Mouse (Mus musculus) lung, postnatal 0 days (tissue): ENCODE results near the gene Fbxo11. TPM values are rescaled to one million over a fixed set of nuclear protein-coding genes. Genes with fewer than 3 reads are reported as not detected.
"Not testable (repeated sequence)": the region's sequence is repeated elsewhere in the genome, so short reads cannot be mapped to it uniquely, and the experiment has no call there.

Experiments used
- ATAC-seq: fragments of 200-750 bp; cut with Nextera tagmentation; 2 replicates; pipeline ENCODE4 v1.8.0; 2017; ENCODE audit warnings: moderate library complexity
- DNase-seq: peaks from one replicate; pipeline ENCODE4 v3.0.0-alpha.2; 2016; ENCODE audit warnings: low spot score
- H3K27ac ChIP-seq: fragments of 300-500 bp; sonication (generic); 2 replicates; pipeline ENCODE4 v1.5.1; 2014; ENCODE audit warnings: antibody characterized with exemption, mild to moderate bottlenecking, low read length, mixed read lengths
- H3K27me3 ChIP-seq: fragments of 300-500 bp; sonication (generic); replicated peaks from 2 replicates; pipeline ENCODE4 v1.6.1; 2014; ENCODE audit warnings: low read length, mixed read lengths; ENCODE audit not compliant: insufficient read depth
- H3K36me3 ChIP-seq: fragments of 300-500 bp; sonication (generic); 2 replicates; pipeline ENCODE4 v1.6.1; 2014; ENCODE audit warnings: low read length, mixed read lengths; ENCODE audit not compliant: insufficient read depth
- H3K4me1 ChIP-seq: fragments of 300-500 bp; sonication (generic); 2 replicates; pipeline ENCODE4 v1.6.1; 2014; ENCODE audit warnings: antibody characterized with exemption, low read depth, low read length, mixed read lengths; ENCODE audit not compliant: insufficient read depth
- H3K4me2 ChIP-seq: fragments of 300-500 bp; sonication (generic); replicated peaks from 2 replicates; pipeline ENCODE4 v1.6.1; 2014; ENCODE audit warnings: low read depth, mild to moderate bottlenecking, low read length, moderate library complexity, mixed read lengths
- H3K4me3 ChIP-seq: fragments of 300-500 bp; sonication (generic); 2 replicates; pipeline ENCODE4 v1.5.1; 2014; ENCODE audit warnings: low read depth, low read length
- H3K9ac ChIP-seq: fragments of 300-500 bp; sonication (generic); replicated peaks from 2 replicates; pipeline ENCODE4 v1.6.1; 2014; ENCODE audit warnings: low read depth, mild to moderate bottlenecking
- H3K9me3 ChIP-seq: fragments of 300-500 bp; sonication (generic); 2 replicates; pipeline ENCODE4 v1.6.1; 2016; ENCODE audit warnings: low read length, mixed read lengths
- CTCF ChIP-seq: IDR thresholded peaks from 2 replicates; pipeline ENCODE4 v1.5.1; 2016; ENCODE audit warnings: antibody characterized with exemption, mild to moderate bottlenecking
- EP300 ChIP-seq: IDR thresholded peaks from 2 replicates; pipeline ENCODE4 v1.6.1; 2016; ENCODE audit warnings: antibody characterized with exemption, mild to moderate bottlenecking, control low read depth
- WGBS: fragments of 180-500 bp; shearing (Covaris S2); extraction: QIAGEN DNeasy Blood & Tissue Kit; methylation state at CpG from one replicate; pipeline ENCODE4 v1.1.7; 2014; 5-methylcytosine and 5-hydroxymethylcytosine counted together
- polyA plus RNA-seq: library from polyadenylated mRNA; unstranded; fragments of >200 nt; fragmentation: Nextera tagmentation; extraction: Ambion mirVana; gene quantifications from 2 replicates; pipeline ENCODE4 v1.2.1, GENCODE M21; 2015

Fbxo11 gene
- polyA plus RNA-seq, 1 experiment from 2014 or later: 14.6 TPM

DNA sequence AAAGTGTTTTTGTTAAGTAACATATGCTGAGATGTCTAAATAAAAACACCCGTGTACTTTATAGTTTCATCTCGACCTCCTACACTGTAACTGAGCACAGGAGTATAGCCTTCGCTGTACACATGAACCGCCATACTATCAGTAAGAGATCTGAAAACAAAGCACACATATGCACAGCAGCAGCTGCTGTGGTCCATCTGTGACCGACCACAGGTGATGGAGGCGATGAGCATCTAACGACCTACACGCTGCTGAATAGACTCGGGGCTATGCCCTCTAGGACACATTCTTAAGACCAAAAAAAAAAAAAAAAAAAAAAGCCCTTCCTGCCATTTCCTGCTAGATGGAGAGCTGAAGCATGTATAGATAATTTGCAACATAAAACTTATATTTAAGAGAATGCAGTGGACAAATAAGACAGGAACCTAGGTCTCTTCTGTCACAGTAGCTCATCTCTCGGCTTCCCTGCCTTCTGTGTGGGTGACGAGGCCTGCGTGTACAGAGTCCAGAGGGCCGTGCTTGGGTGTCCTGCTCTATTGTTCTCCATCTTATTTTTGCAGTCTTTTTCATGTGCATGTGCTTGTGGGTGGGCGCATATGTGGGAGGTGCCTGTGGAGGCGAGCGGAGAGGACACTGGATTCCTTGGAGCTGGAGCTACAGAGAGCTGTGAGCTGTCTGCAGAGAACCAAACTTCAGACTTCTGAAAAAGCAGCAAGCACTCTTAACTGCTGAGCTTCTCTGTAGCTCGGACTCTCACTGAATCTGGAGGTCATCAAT, 35.7 kb downstream of the Fbxo11 start:
- Histone ChIP-seq H3K27ac (no peak overlapping the region), H3K9ac (no peak overlapping the region), H3K4me1 (peaks cover 6% of the 10 kb centered on the region; the same call in 1 of the 2 replicates), H3K27me3 (no peaks in the 10 kb centered on the region), H3K4me2 (no peak overlapping the region), H3K4me3 (no peak overlapping the region), H3K36me3 (no peaks in the 10 kb centered on the region), H3K9me3 (no peaks in the 10 kb centered on the region)
- DNase-seq: no peak
- ATAC-seq: no peak
- 86% methylated on average over 17 of the region's 17 CpGs for WGBS
- TF ChIP-seq EP300 (no peak), CTCF (no peak)

DNA sequence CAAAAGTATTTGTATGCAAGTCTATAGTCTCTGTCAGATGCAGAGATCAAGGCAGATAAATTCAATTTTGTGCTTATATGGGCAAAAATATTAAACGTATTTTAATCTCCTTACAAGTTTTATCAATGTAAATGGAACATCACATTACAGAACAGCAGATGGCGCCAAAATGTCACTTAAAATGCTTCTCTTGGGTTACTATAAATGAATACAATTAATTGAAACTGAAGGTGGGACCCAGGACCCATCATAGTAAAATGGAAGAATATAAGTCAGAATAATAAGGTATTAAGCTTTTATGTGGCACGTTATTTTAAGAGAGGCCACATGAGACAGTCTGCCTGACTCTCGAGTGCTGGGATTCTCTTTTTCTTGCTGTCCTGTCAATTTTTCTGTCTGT, 39.9 kb downstream of the Fbxo11 start:
- Histone ChIP-seq H3K27me3 (no peaks in the 10 kb centered on the region), H3K27ac (no peak overlapping the region), H3K4me1 (no peaks in the 10 kb centered on the region), H3K4me3 (no peak overlapping the region), H3K36me3 (no peaks in the 10 kb centered on the region), H3K9me3 (no peaks in the 10 kb centered on the region), H3K4me2 (no peak overlapping the region), H3K9ac (no peak overlapping the region)
- DNase-seq (peak; percentile 84), ATAC-seq (no peak)
- TF ChIP-seq CTCF (peak; percentile 65), EP300 (peak; percentile 47)
- WGBS: 37% methylated on average over 4 of the region's 4 CpGs

DNA sequence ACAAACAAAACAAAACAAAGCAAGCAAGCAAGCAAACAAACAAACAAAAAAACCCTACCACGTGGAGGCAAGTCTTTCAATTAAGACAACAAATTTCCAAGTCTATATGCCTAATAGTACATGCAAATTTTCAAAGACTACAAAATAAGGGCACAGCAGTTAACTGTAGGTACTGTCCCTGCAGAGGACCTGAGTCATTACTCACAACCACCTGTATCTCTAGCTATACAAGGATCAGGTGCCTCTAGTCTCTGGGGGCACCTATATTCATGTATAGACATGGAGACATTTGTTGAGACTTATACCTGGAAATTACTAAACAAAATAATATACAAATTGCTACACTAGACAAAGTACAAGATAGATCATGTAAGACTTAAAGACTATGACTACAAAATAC, 41.2 kb downstream of the Fbxo11 start:
- Histone ChIP-seq H3K36me3 (no peaks in the 10 kb centered on the region), H3K9ac (no peak overlapping the region), H3K9me3 (no peaks in the 10 kb centered on the region), H3K4me1 (no peaks in the 10 kb centered on the region), H3K27me3 (no peaks in the 10 kb centered on the region), H3K4me3 (no peak overlapping the region), H3K27ac (no peak overlapping the region), H3K4me2 (no peak overlapping the region)
- ATAC-seq: no peak
- no peak for DNase-seq
- 79% methylated on average over 1 of the region's 1 CpGs for WGBS
- no peak for TF ChIP-seq EP300
- TF ChIP-seq CTCF: no peak

DNA sequence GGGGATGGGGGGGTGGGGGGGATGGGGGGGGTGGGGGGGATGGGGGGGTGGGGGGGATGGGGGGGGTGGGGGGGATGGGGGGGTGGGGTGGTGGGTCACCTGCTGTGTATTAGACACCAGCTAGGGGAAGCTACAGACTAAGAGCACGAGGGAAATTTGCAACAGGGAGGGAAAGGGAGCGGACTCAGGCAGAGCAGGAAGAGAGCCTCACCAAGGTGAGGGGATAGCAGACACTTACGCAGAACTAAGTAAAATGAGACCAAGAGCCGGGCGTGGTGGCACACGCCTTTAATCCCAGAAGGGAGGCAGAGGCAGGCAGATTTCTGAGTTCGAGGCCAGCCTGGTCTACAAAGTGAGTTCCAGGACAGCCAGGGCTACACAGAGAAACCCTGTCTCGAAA, 49.1 kb downstream of the Fbxo11 start:
- H3K27me3 ChIP-seq, DNase-seq, H3K9ac ChIP-seq, H3K4me3 ChIP-seq, H3K27ac ChIP-seq, ATAC-seq, H3K4me1 ChIP-seq, H3K4me2 ChIP-seq, H3K9me3 ChIP-seq: not testable (repeated sequence)
- WGBS: 96% methylated on average over 8 of the region's 8 CpGs
- H3K36me3 ChIP-seq: peaks cover 23% of the 10 kb centered on the region

DNA sequence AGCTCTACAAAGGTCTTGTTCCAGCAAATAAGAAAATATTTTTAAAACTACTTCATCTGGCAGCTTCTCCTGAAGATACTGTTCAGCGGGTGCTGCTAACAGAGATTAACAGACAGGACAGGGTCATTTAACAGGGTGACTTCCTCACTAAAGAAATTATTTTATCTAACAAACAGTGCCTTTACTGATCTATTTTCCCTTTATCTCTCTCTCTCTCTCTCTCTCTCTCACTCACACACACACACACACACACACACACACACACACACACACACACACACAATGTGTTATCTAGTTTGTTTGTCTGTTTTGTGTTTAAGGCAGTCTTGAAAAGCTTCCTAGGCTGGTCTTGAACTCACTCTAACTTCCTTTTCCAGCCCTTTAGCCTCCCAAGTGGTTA, 50.6 kb downstream of the Fbxo11 start:
- no peaks in the 10 kb centered on the region for H3K27me3 ChIP-seq

DNA sequence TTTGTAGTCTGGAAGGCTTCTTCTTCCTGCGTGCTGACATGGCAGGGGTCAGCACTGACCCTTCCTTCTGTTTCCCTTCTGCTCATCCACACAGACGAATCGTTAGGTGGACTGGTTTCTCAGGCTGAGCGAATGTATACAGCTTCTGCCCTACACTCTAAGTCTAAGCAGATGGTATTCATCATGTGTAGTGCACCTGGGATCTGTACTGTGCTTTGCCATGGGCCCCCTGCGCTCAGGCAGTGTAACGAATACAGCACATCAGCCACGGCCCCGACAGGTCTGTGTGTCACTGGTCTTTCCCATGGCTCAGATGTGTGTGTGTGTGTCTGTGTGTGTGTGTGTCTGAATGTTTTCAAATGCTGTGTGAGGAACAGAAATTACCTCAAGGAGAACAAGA, 58.1 kb downstream of the Fbxo11 start:
- Histone ChIP-seq H3K4me2 (no peak overlapping the region), H3K4me1 (no peaks in the 10 kb centered on the region), H3K27me3 (no peaks in the 10 kb centered on the region), H3K9ac (no peak overlapping the region), H3K27ac (no peak overlapping the region), H3K36me3 (peaks cover 21% of the 10 kb centered on the region; the same call in 1 of the 2 replicates), H3K9me3 (no peaks in the 10 kb centered on the region), H3K4me3 (no peak overlapping the region)
- ATAC-seq: no peak
- TF ChIP-seq CTCF (no peak), EP300 (no peak)
- WGBS: 83% methylated on average over 8 of the region's 8 CpGs
- no peak for DNase-seq

More for the DNA sequence above, 50.6 kb downstream of the Fbxo11 start:
- H3K4me3 ChIP-seq: no peak overlapping the region
- no peak overlapping the region for H3K9ac ChIP-seq
- no peak for DNase-seq
- no peaks in the 10 kb centered on the region for H3K4me1 ChIP-seq
- no peak for ATAC-seq
- WGBS: 79% methylated on average over 1 of the region's 1 CpGs
- H3K9me3 ChIP-seq: no peaks in the 10 kb centered on the region
- H3K4me2 ChIP-seq: no peak overlapping the region
- no peak overlapping the region for H3K27ac ChIP-seq
- no peak for TF ChIP-seq EP300
- TF ChIP-seq CTCF: no peak
- H3K36me3 ChIP-seq: peaks cover 23% of the 10 kb centered on the region
